Mouse (Mus musculus): ENCODE results near the gene Phc1. TPM values are rescaled to one million over a fixed set of nuclear protein-coding genes. Genes with fewer than 3 reads are reported as not detected.

The Phc1 gene
- total RNA-seq, 1 experiment from 2014 or later, result 16.7 TPM

DNA sequence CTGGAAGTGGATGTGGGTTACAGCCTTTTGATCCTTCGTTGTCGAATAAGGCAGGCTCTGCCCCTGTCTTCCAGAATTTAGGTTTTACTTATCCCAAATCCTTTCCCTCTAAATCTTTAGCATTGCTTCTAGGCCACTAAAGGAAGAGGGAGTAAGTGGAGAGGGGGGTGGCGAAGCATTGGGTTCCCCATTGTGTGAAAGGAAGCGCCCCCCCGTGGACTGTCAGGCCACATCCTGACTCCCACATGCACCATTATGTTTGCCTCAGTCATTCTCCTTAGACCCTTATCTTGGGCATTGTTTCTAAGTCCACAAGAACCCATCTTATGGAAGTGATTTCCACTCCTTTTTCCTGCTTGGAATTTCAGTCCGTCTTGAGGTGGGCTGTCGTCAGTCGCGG is 45.1 kb downstream of the Phc1 start:
- no peak for DNase-seq

DNA sequence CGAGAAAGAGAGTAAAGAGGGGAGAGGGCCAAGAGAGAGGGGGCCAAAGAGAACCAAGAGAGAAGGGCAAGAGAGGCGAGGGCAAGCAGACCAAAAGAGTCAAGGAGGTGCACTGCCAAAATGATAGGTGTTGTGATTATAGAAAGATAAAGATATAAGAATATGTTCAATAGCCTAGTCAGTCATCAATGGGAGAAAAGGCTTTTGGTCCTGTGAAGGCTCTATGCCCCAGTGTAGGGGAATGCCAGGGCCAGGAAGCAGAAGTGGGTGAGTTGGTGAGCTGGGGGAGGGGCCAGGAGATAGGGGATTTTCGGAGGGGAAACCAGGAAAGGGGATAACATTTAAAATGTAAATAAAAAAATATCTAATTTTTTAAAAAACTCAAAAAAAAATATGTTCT is 46.1 kb downstream of the Phc1 start:
- no peak for DNase-seq

DNA sequence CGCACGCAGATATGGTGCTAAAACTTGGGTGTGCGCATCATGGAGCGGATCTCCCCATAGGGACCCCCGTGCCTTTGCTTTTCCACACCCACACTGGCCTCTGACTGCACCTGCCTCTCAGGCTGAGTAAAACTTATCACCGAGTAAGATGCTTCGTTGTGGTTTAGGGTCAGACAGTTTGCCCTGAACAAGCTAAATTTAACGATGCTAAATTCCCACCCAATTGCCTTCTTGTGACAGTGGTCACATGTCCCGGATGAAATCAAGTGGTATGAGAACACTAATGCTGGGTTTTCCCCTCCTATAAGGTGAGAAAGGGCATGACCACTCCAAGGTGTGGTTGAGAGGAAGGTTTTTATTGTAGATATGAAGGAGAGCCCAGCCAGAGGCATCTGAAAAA is 46.6 kb downstream of the Phc1 start:
- DNase-seq, result no peak

DNA sequence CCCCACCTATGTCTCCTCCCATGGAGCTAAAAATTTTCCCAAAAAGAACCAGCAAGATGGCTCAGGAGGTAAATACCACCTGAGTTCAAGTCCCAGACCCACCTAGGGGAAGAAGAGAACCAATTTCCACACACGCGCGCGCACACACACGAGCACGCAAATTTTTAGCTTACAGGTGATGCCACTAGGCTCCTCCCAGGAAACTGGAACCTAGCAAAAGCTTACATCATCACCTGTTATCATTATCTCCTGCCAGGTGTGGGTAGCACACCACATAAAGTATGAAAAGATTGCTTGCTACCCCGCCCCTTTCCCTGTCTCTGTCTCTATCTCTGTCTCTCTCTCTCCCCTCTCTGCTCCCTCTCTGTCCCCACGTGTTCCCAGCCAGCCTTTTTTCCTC is 47.2 kb downstream of the Phc1 start:
- no peak for DNase-seq

DNA sequence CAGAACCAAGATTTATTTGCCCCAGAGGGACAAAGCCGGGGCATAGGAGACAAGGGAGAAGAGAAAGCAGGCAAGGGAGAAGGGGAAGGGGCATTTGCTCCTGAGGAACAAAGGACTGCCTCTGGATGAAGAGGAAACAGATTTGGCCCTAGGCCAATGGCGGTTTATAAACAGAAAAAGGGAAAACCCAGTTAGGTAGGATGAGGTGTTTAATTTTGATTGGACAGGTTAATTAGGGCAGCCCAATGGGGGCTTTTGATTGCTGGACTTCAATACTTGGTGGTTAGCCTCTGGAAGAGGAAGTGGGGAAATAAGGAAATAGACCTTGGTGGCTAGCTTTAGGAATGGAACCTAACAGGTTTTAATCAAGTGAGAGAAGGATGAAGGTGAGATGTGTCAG is 48.2 kb downstream of the Phc1 start:
- no peak for DNase-seq

DNA sequence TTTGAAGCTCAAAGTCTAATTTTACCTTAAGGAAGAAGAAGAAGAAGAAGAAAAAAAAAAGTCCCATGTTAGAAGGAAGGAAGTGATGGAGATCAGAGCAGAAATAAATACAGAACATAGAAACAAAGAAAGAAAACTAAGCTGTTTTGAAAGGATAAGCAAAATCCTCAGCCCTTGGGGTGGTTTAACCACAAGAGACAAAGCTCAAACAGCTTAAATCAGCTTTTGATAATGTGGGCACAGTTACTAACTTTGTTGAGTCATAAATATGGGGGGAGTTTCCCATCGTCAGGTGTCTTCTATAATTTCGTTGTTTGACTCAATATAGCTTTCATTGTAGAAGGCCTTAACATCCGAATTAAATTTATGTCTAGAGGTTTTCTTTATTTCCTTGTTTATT is 48.6 kb downstream of the Phc1 start:
- no peak for DNase-seq

DNA sequence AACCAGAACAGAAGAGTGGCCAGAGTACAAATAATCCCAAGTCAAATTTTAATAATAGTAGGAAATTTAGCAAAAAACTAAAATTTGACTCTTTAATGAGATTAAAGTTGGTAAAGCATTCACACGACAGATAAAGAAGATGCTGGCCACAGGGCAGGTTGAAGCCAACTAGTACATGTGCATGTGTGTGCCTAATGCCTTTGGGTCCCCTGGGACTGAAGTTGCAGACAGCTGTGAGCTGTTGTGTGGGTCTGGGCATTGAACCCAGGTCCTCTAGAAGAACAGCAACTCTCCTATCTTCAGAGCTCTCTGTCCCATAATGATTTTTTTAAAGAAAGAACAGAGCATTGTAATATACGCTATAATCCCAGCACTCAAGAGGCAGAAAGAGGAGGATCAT is 49.1 kb downstream of the Phc1 start:
- no peak for DNase-seq

DNA sequence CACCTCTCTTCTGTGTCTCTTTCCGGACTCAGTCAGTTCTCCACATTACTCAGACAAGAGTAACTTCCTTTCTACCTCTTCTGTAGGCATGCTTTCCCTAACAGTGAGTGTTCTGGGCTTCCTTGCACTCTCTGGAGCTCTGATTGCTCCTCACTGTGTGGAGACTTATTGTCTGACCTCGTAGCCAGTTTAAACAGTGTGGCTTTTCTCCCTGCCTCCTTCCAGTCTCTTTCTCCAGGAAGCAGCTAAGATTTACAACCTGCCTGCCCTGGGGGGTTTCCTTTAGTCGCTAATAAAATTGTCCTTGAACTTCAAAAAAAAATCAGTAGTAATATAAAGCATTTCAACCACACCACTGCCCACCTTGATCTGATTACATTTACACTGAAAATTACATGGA is 50.1 kb downstream of the Phc1 start:
- DNase-seq, result no peak

DNA sequence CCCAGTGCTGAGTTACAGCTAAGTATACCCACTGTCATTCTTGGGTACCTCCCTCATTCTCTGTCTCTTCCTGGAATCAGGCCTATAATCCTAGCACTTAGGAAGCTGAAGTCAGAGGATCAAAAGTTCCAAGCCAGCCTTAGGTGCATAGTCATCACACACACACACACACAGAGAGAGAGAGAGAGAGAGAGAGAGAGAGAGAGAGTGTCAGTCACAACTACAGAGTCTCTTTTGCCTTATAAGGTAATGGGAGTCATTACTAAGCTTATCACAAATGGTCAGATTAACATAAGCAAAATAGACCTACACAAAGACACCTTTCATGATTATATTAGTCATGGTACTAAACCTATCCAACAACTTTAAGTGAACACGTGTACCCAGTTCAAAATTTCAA is 51.0 kb downstream of the Phc1 start:
- no peak for DNase-seq

DNA sequence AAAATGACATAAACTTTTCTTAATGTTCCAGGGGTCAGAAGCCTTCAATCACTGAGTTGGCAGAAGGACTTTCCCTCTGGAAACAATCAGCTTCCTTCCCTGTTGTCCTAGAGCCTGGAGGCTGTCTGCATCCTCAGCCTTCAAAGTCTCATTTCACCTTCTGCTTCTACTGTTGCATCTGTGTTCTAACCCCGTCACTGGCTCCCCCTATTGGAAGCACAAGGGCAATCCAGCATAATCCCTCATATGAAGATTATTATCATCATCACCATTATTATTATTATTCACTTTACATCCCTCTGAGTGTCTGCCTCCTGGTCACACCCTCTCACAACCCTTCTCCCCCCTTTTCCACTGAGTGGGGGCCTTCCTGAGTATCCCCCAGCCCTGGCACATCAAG is 52.1 kb downstream of the Phc1 start:
- peak; percentile 11 for DNase-seq

DNA sequence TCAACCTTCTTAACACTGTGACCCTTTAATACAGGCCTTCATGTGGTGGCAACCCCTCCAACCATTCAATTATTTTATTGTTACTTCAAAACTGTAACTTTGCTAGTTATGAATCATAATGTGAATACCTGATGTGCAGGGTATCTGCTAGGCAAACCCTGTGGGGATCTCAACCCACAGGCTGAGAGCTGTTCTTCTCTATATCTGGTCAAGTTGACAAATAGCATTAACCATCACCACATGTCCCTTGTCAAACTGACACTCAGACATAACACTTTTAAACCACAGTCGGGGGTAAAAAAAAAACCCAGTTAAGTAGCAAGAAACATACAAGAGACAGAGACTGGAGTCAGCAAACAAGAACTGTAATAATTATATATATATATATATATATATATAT is 55.5 kb downstream of the Phc1 start:
- DNase-seq, result no peak

DNA sequence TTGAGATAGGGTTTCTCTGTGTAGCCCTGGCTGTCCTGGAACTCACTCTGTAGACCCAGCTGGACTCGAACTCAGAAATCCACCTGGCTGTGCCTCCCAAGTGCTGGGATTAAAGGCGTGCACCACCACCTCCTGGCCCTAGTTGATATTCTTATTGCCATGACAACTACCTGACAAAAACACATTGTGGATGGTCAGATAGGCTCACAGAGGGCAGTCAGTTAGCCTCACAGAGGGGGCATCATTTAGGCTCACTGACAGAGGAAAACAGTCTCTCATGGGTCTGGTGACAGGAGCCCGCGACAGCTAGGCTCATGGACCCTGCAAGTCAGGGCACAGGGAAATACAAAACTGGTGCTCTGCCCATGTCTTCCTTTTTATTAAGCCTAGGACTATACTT is 56.1 kb downstream of the Phc1 start:
- DNase-seq, result no peak

DNA sequence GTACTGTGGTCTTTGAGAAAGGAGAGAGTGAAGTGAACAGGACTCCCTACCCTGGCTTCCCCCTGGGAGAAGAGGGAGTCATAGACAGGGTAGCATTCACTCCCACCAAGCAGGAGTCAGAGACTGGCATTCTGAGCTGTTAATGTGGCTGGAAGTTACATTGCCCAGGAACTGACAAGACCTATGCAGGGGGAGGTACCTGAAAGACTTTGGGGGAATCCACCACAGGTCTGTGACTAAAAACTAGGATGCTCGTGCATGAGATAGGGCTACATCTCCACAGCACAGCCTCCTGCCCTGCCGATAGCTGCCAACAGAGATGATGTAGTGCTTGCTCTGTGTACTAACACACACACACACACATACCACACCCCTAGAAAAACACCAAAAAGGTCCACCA is 56.9 kb downstream of the Phc1 start:
- no peak for DNase-seq

DNA sequence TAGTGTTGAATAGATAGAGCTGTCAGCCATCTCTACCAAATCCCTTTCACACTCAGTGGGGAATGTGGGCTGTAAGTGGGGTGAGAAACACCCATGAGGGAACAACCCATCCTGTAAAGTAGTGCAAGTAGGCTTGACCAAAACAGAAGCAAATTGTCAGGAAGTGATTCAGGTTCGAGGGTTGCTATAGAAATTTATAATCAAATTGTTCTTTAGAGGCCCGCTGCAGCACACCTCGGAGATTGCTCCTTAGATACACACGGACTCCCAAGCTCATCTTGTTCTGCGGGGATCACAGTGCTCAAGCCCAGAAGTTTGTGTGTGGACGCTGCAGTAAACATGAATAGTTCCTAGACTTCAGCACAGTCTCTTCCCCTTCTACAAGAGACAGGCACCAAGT is 57.6 kb downstream of the Phc1 start, which contains the start of gene Klrg1:
Klrg1 (minus strand) TSS at position 101 of the 400 bp plus-strand sequence.
- DNase-seq, result no peak

DNA sequence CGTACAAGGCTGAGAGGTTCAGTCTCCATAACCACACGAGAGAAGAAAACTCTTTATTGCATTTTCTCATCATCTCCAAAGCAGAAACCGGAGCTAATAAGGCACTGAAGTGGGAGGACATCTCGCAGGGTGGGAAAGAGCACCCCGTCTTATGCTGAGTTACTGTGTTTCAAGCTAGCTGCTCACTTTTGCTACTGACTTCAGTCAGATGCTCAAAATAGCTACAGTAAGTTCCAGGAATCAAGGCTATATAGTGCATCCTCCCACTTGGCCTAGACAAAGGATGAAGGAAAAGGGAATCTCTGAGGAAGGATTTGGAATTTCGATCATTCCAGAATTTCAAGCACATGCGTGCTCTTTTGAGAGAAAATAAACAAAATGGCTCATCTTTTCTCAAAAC is 63.8 kb downstream of the Phc1 start:
- no peak for DNase-seq

DNA sequence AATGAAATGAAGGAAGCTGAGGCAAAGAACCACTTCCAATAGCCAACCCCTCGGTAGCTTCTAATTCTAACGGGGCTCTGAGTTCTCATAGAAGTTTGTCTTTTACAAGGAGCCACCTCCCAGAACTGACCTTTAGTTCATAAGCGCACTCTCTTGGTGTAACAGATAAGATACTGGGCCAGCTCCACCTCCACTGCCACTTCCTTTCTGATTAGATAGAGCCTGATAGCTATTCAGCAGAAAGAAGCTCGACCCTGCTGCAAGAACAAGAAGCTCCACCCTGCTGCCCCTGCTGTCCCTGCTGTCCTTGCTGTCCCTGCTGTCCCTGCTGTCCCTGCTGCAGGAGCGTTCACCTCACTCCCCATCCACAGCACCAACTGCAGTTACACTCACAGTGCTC is 65.8 kb downstream of the Phc1 start:
- no peak for DNase-seq

DNA sequence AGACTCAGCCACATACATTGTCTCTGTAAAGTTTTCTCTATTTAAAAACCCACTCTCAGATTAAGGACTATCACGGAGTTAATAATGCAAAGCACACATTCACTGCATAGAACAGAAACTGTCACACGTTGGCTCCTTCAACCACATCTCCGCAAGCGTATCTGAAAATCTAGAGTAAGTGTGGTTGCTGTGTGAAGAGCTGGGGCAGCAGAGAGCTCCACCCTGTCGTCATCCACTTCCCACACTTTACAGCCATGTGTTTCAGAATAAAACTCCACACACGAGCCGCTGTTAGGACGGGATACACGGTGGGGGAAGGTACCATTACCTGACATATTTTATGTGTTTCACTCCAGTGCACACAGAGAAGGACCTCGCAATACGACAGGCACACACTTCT is 70.2 kb downstream of the Phc1 start:
- DNase-seq, result no peak

DNA sequence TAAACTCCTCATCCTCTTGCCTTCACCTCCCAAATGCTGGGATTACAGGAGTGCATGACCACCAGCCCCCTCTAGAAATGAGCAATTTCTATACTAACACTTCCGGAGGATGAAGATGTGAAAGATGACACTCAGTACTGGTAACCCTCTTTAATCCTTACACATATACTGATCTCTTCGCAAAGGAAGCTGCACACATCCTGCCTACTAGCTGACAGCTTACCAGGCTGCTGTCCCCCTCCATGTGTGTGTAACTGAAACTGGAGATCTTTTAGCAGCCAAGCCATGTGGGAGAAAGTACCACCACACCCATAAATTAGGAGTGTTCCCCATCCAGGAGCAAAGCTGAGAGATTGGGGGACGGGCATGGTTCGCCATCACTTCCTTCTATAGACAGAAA is 71.2 kb downstream of the Phc1 start:
- no peak for DNase-seq

DNA sequence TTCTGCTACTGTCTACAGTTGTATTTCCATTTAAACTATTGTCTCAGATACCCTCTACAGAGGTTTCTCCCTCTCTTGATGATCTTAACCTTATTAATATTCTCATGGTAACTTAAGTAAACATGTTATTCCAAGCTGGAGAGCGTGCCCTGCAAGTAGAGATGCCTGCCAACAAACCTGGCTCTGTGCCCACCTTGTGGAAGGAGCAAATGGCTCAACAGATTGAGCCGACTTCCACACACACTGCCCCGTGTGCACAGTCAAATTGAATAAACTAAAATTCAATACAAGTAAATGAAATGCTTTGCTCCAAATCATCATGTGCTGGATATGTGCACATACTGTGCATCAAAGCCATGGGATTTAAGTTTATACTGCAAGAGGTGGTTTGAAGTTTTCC is 71.8 kb downstream of the Phc1 start:
- DNase-seq, result peak; percentile 82

Other genes starting within 250 kb of the Phc1 start
- gene Klrg1, start 57.7 kb downstream of the Phc1 start, total RNA-seq (2021), result not detected in 2 replicates
- gene M6pr, start 31.8 kb downstream of the Phc1 start, total RNA-seq (2021), result 123 and 132 TPM in 2 replicates
- gene Rimklb, start 158.2 kb upstream of the Phc1 start, total RNA-seq (2021), result 0.85 and 2.0 TPM in 2 replicates
- 36.3 and 44.0 TPM in 2 replicates for gene Mfap5, start 165.3 kb upstream of the Phc1 start, total RNA-seq (2021)
- gene Aicda, start 213.2 kb upstream of the Phc1 start, total RNA-seq (2021), result not detected in 2 replicates